Mouse (Mus musculus): ENCODE measurements at regions not wholly inside any gene's neighbourhood (a gene's known extent, or its start where the extent isn't known, plus 50 kb on each side); places are given as distances from the start of the nearest gene placed in this dataset.

- no peak for DNase-seq
Observed at GRCm38 (mm10) chr12:27796642-27797041, 454.3 kb upstream of the Sox11 start.

- no peak for DNase-seq
Observed at GRCm38 (mm10) chr12:27786716-27787291, 444.4 kb upstream of the Sox11 start.

- DNase-seq, result no peak
Observed at GRCm38 (mm10) chr12:27780801-27781200, 438.4 kb upstream of the Sox11 start.

GRCm38 (mm10) chr12:27765948-27766347 is 423.6 kb upstream of the Sox11 start:
- no peak for DNase-seq

GRCm38 (mm10) chr12:27759016-27759415 is 416.6 kb upstream of the Sox11 start:
- DNase-seq, result no peak

GRCm38 (mm10) chr12:27757641-27758040 is 415.3 kb upstream of the Sox11 start:
- DNase-seq, result no peak

GRCm38 (mm10) chr12:27724619-27725200 is 382.3 kb upstream of the Sox11 start:
- no peak for DNase-seq

GRCm38 (mm10) chr12:27680459-27680858 is 338.1 kb upstream of the Sox11 start:
- no peak for DNase-seq

GRCm38 (mm10) chr12:27673404-27673803 is 331.0 kb upstream of the Sox11 start:
- no peak for DNase-seq

- DNase-seq, result no peak
Observed at GRCm38 (mm10) chr12:27670650-27671084, 328.3 kb upstream of the Sox11 start.

GRCm38 (mm10) chr12:27670190-27670589 is 327.8 kb upstream of the Sox11 start:
- no peak for DNase-seq

- DNase-seq, result no peak
Observed at GRCm38 (mm10) chr12:27669542-27669941, 327.2 kb upstream of the Sox11 start.

GRCm38 (mm10) chr12:27666456-27666855 is 324.1 kb upstream of the Sox11 start:
- DNase-seq, result no peak

- DNase-seq, result no peak
Observed at GRCm38 (mm10) chr12:27663126-27663525, 320.8 kb upstream of the Sox11 start.

- DNase-seq, result no peak
Observed at GRCm38 (mm10) chr12:27662723-27663122, 320.3 kb upstream of the Sox11 start.

- DNase-seq, result peak; percentile 67
Observed at GRCm38 (mm10) chr12:27657536-27657935, 315.2 kb upstream of the Sox11 start.

GRCm38 (mm10) chr12:27653541-27653940 is 311.2 kb upstream of the Sox11 start:
- DNase-seq, result no peak

- no peak for DNase-seq
Observed at GRCm38 (mm10) chr12:27648602-27649001, 306.2 kb upstream of the Sox11 start.

GRCm38 (mm10) chr12:27646497-27647307 is 304.3 kb upstream of the Sox11 start:
- no peak for DNase-seq

GRCm38 (mm10) chr12:27619616-27620015 is 277.2 kb upstream of the Sox11 start:
- no peak for DNase-seq

GRCm38 (mm10) chr12:27604061-27604679 is 261.8 kb upstream of the Sox11 start:
- DNase-seq, result peak; percentile 12

- DNase-seq, result peak; percentile 80
Observed at GRCm38 (mm10) chr12:27599149-27599548, 256.8 kb upstream of the Sox11 start.

- DNase-seq, result no peak
Observed at GRCm38 (mm10) chr12:27597878-27598277, 255.5 kb upstream of the Sox11 start.

All from heart, postnatal 4 days (tissue).